Mouse (Mus musculus) testis, adult 2 months (tissue): ENCODE results near the gene Matn4.

Source experiments
- CTCF ChIP-seq: fragments of 200-500 bp; IDR thresholded peaks from 2 replicates; pipeline ENCODE4 v1.5.1; 2012; ENCODE audit warnings: low read depth, mild to moderate bottlenecking, inconsistent platforms, low read length, moderate library complexity; ENCODE audit not compliant: control insufficient read depth, insufficient read depth, insufficient replicate concordance
- POLR2A ChIP-seq: fragments of 200-500 bp; IDR thresholded peaks from 2 replicates; pipeline ENCODE4 v1.6.1; 2012; ENCODE audit warnings: low read depth, mild to moderate bottlenecking, inconsistent platforms, low read length, moderate library complexity; ENCODE audit not compliant: control insufficient read depth

DNA sequence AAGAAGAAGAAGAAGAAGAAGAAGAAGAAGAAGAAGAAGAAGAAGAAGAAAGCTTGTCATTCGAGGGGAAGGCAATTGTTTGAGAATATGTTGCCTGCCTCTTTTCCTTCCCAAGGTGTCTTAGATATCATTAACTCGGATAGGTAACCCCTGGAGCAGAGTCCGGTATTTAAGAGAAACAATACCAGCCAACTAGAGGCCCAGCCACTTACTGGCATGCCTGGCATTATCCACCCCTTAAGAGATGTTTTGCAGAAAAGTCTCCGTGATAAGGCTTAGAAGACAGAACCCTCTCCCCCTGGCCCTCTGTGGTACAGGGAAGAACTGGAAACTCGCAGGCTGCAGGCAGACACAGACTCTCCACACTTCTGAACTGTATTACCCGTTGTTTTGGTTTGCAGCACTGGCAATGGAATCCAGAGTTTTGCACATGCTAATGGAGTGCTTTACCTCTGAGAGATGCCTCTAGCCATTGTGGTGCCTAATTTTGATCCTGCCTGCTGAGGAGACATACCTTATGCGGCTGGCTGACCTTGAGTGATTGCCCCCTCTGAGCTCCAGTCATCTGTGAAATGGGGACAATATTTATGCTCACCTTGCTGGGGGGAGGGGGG, 49.0 kb upstream of the Matn4 start:
- TF ChIP-seq POLR2A: no peak
- no peak for TF ChIP-seq CTCF
